Comparison of ENCODE assay signal across 8 mouse cellular contexts in the genomic region with DNA sequence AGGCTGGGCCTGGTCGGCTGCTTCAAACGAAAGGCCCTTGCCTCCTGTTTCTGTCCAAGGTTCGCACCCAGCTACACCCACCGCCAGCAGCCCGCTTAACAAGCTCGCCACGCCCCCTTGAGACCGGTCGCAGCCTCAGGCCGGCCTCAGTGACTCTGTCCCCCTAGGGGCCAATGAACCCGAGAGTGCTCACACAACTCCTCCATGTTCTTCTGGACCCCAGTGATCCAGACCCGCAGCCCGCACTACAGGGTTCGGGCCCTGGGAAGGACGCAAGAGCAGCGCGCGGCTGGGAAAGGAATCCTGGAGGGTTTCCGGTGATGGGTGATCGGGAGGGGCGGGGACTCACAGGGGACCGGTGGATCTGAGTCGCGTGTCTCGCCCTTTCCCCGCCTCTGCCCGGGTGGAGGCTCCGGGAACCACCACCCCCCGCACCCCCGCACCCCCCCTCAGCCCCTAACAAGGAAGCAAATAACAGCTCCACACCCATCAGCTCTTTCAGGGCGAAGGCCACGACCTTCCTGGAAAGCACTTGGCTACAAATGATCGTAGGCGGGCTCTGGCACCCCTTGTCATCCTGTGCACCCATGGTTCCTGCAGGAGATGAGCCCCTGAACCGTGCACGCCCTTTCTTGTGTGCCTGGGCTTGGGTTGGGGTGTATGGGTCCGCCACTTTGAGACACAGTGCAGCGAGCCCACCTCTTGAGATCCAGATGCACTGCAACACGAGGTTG. TPM values are rescaled to one million over a fixed set of nuclear protein-coding genes. Genes with fewer than 3 reads are reported as not detected.
DNase-seq lines count a peak whose midpoint lies in the region; ATAC-seq and TF ChIP-seq lines count a peak whose summit lies in the region.

No protein-coding gene starts in this region.

- H3K36me3 ChIP-seq in forebrain, postnatal 0 days (ENCODE audit: insufficient read depth) = no peaks in the 10 kb centered on the region
- no peaks in the 10 kb centered on the region for H3K36me3 ChIP-seq in hindbrain, embryonic 13.5 days
- no peaks in the 10 kb centered on the region for H3K36me3 ChIP-seq in small intestine, adult 2 months (ENCODE audit: control insufficient read depth, insufficient read depth, low read length)

- TF ChIP-seq POLR2A in cerebellum, adult 2 months (IDR thresholded peaks at IDR 0.05; ENCODE audit: borderline replicate concordance, insufficient read depth, low read length) = no peak
- TF ChIP-seq POLR2A in small intestine, adult 2 months (IDR thresholded peaks at IDR 0.05; ENCODE audit: low read depth, low read length) = peak; percentile 15; the same call in 1 of the 2 replicates

- peak overlapping the region; percentile 72 for H3K9ac ChIP-seq in forebrain, postnatal 0 days
- peak overlapping the region; percentile 71 for H3K9ac ChIP-seq in hindbrain, embryonic 13.5 days

- peaks cover 39% of the 10 kb centered on the region for H3K4me1 ChIP-seq in cerebellum, adult 2 months (ENCODE audit: control insufficient read depth, insufficient read depth, low read length)
- H3K4me1 ChIP-seq in forebrain, postnatal 0 days (ENCODE audit: insufficient read depth) = peaks cover 19% of the 10 kb centered on the region
- peaks cover 38% of the 10 kb centered on the region for H3K4me1 ChIP-seq in hindbrain, embryonic 13.5 days (replicated peaks)
- H3K4me1 ChIP-seq in small intestine, adult 2 months (ENCODE audit: control insufficient read depth, insufficient read depth, insufficient read length, low read length) = peaks cover 22% of the 10 kb centered on the region

- peak overlapping the region; percentile 40 for H3K4me3 ChIP-seq in cerebellum, adult 2 months (replicated peaks; ENCODE audit: insufficient read depth, low read depth, low read length)
- H3K4me3 ChIP-seq in forebrain, postnatal 0 days (ENCODE audit: low read depth, low read length) = peak overlapping the region; percentile 54
- peak overlapping the region; percentile 45 for H3K4me3 ChIP-seq in hindbrain, embryonic 13.5 days
- H3K4me3 ChIP-seq in small intestine, adult 2 months (ENCODE audit: low read depth, low read length) = peak overlapping the region; percentile 73

- no peaks in the 10 kb centered on the region for H3K9me3 ChIP-seq in forebrain, postnatal 0 days (ENCODE audit: low read length)
- no peaks in the 10 kb centered on the region for H3K9me3 ChIP-seq in hindbrain, embryonic 13.5 days

- H3K4me2 ChIP-seq in forebrain, postnatal 0 days (ENCODE audit: low read depth) = peak overlapping the region; percentile 88
- H3K4me2 ChIP-seq in hindbrain, embryonic 13.5 days = peak overlapping the region; percentile 71

- H3K27me3 ChIP-seq in cerebellum, adult 2 months (ENCODE audit: control insufficient read depth, insufficient read depth, low read length) = no peaks in the 10 kb centered on the region
- no peaks in the 10 kb centered on the region for H3K27me3 ChIP-seq in forebrain, postnatal 0 days (ENCODE audit: insufficient read depth, low read length)
- no peaks in the 10 kb centered on the region for H3K27me3 ChIP-seq in hindbrain, embryonic 13.5 days
- no peaks in the 10 kb centered on the region for H3K27me3 ChIP-seq in small intestine, adult 2 months (ENCODE audit: control insufficient read depth, insufficient read depth, low read length)

- no peak for TF ChIP-seq CTCF in cerebellum, adult 2 months (IDR thresholded peaks at IDR 0.05; ENCODE audit: borderline replicate concordance, insufficient read depth, low read depth, low read length)
- peak; percentile 53 for TF ChIP-seq CTCF in forebrain, postnatal 0 days (IDR thresholded peaks at IDR 0.05; ENCODE audit: low read depth)
- TF ChIP-seq CTCF in small intestine, adult 2 months (IDR thresholded peaks at IDR 0.05; ENCODE audit: extremely low read depth, insufficient read length, insufficient replicate concordance, low read depth, low read length) = no peak

- no peak overlapping the region for H3K27ac ChIP-seq in cerebellum, adult 2 months (ENCODE audit: insufficient read depth, low read length)
- H3K27ac ChIP-seq in forebrain, postnatal 0 days (ENCODE audit: low read depth, low read length) = peak overlapping the region; percentile 77
- peak overlapping the region; percentile 44; the same call in 1 of the 2 replicates for H3K27ac ChIP-seq in hindbrain, embryonic 13.5 days
- H3K27ac ChIP-seq in small intestine, adult 2 months (ENCODE audit: insufficient read depth, low read depth, low read length) = peak overlapping the region; percentile 81

- ATAC-seq in forebrain, postnatal 0 days = peak; percentile 91
- peak; percentile 53 for ATAC-seq in hindbrain, embryonic 13.5 days (ENCODE audit: low FRiP score)
- peak; percentile 70 for ATAC-seq in megakaryocyte, adult 5-6 weeks (ENCODE audit: poor library complexity, severe bottlenecking)

- DNase-seq in cerebellum, adult 2 months = peak; percentile 37 to 40
- no peak for DNase-seq in cerebellum, adult 8-10 months
- DNase-seq in adrenal gland, adult 8-10 months = peak; percentile 76
- DNase-seq in forebrain, postnatal 0 days = peak; percentile 84
- DNase-seq in left cerebral cortex, adult 8-10 months (ENCODE audit: low spot score in 2 of 2) = peak; percentile 37 to 64

- 13% methylated on average over 39 of the region's 39 CpGs for WGBS in cerebellum, adult 2 months
- 3% methylated on average over 36 of the region's 39 CpGs for WGBS in forebrain, postnatal 0 days
- WGBS in hindbrain, embryonic 13.5 days = under 1% methylated on average over 39 of the region's 39 CpGs
- under 1% methylated on average over 39 of the region's 39 CpGs for WGBS in small intestine, adult 2 months

RNA-seq across cellular contexts. Expression of a gene that starts 17.9 kb away (rescaled TPM):
- 28.6 and 32.0 TPM in 2 replicates for polyA plus RNA-seq in cerebellum, adult 2 months (2012; rRNA removed)
- 10 to 100 TPM; 40.3 to 51.5 (median 49.2) TPM for total RNA-seq in adrenal gland, adult 8-10 months (2022)
- 30.9 and 31.6 TPM in 2 replicates for total RNA-seq in forebrain, postnatal 0 days (2014; rRNA removed)
- 40.2 and 43.9 TPM in 2 replicates for polyA plus RNA-seq in forebrain, postnatal 0 days (2015; fragmentation: Nextera tagmentation; extraction: Ambion mirVana)
- 57.1 and 60.0 TPM in 2 replicates for polyA plus RNA-seq in hindbrain, embryonic 13.5 days (2015; fragmentation: Nextera tagmentation; extraction: Ambion mirVana)
- 10 to 100 TPM; 16.4 to 22.3 (median 17.2) TPM for total RNA-seq in left cerebral cortex, adult 8-10 months (2022)
- total RNA-seq in megakaryocyte, adult 5-6 weeks (2015) = 21.5 and 22.2 TPM in 2 replicates
- total RNA-seq in megakaryocyte, adult 5-6 weeks (2017) = 38.6 and 41.4 TPM in 2 replicates
- polyA plus RNA-seq in small intestine, adult 2 months (2012; rRNA removed) = 55.7 and 59.1 TPM in 2 replicates

RNA-seq across cellular contexts. Expression of a gene that starts 18.2 kb away (rescaled TPM):
- polyA plus RNA-seq in cerebellum, adult 2 months (2012; rRNA removed) = 17.3 and 18.5 TPM in 2 replicates
- 10 to 100 TPM; 19.3 to 22.3 (median 20.3) TPM for total RNA-seq in adrenal gland, adult 8-10 months (2022)
- 10.2 and 11.9 TPM in 2 replicates for total RNA-seq in forebrain, postnatal 0 days (2014; rRNA removed)
- polyA plus RNA-seq in forebrain, postnatal 0 days (2015; fragmentation: Nextera tagmentation; extraction: Ambion mirVana) = 5.5 and 7.6 TPM in 2 replicates
- 8.1 and 8.7 TPM in 2 replicates for polyA plus RNA-seq in hindbrain, embryonic 13.5 days (2015; fragmentation: Nextera tagmentation; extraction: Ambion mirVana)
- 10 to 100 TPM; 13.4 to 14.3 (median 14.2) TPM for total RNA-seq in left cerebral cortex, adult 8-10 months (2022)
- total RNA-seq in megakaryocyte, adult 5-6 weeks (2015) = 11.0 and 13.0 TPM in 2 replicates
- total RNA-seq in megakaryocyte, adult 5-6 weeks (2017) = 5.1 and 5.7 TPM in 2 replicates
- 14.5 and 16.4 TPM in 2 replicates for polyA plus RNA-seq in small intestine, adult 2 months (2012; rRNA removed)

RNA-seq across cellular contexts. Expression of a gene that starts 24.6 kb away (rescaled TPM):
- polyA plus RNA-seq in cerebellum, adult 2 months (2012; rRNA removed) = 23.4 and 24.2 TPM in 2 replicates
- 100 to 1,000 TPM in 1 of 4 experiments, 10 to 100 TPM in 3; 62.7 to 164 (median 75.8) TPM for total RNA-seq in adrenal gland, adult 8-10 months (2022)
- 65.5 and 70.6 TPM in 2 replicates for total RNA-seq in forebrain, postnatal 0 days (2014; rRNA removed)
- 61.9 and 65.2 TPM in 2 replicates for polyA plus RNA-seq in forebrain, postnatal 0 days (2015; fragmentation: Nextera tagmentation; extraction: Ambion mirVana)
- 45.6 and 47.2 TPM in 2 replicates for polyA plus RNA-seq in hindbrain, embryonic 13.5 days (2015; fragmentation: Nextera tagmentation; extraction: Ambion mirVana)
- total RNA-seq in left cerebral cortex, adult 8-10 months (2022) = 10 to 100 TPM; 36.8 to 55.1 (median 43.8) TPM
- total RNA-seq in megakaryocyte, adult 5-6 weeks (2015) = 6.9 and 12.5 TPM in 2 replicates
- 3.3 and 4.7 TPM in 2 replicates for total RNA-seq in megakaryocyte, adult 5-6 weeks (2017)
- polyA plus RNA-seq in small intestine, adult 2 months (2012; rRNA removed) = 38.3 and 60.3 TPM in 2 replicates
